Mouse (Mus musculus): ENCODE results near the gene Slc15a5.

The Slc15a5 gene

DNA sequence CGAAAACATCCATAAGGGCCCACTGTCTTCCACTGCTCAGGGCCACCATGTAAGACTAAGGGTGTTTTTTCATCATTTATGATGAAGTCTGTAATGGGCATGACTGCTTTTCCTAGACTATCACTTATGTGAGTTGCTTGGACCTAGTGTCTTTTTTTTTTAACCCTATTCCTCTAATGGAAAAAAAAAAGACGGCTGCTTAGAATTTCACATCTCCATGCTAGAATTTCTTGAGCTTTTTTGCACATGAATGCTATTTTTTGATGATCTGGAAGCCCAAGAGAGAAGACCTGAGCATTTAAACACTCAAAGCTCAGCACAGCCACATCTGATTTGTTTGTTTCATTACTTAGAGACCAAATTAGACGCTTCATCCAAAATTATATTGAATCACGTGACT lies at the start of gene Slc15a5:
Gene Slc15a5 (minus strand): TSS at position 101 of the 400 bp plus-strand sequence.
- no peak for DNase-seq (ENCODE audit: low spot score in 2 of 2)

DNA sequence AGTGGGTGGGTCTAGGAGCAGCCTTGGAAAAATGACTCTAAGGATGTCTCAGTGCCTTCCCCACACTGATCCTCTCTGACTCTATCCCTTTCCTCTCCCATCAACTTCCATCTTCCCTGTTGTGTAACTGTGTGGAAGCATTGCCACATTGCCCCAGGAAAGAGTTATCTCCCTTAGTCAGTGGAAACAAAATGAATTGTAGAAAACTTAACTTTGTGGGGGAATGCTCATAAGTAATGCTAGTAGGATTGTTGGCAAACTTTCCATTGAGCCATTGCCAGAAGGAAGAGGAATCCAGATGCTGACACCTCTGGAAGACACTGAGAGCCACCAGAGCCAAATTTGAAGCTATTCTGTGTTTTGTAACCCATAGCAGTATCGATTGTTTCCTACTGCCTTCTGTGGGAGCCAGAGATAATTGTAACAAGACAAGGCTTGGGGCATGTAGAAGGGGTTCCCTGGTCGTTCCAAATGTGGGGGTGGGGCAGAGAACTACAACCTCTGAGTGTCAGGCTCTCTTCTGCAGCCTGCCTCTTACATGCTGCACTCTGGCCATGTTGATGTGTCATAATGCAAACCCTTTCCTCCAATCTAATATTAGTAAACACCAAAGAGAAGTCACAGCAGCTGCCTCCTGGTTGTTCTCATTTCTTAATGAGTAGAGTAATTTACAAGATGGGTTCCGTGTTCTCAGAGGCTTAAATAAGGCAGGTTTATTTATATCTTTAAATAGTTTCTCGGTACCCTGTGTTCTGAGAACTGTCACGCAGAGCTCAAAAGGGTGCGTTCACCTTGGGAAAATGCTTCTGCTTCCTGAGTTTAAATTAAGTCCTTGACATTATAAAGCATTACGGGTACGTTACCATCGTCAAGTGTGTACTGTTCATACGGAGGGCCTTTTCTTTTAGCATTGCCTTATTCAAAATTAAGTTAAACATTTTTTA lies 48.9 kb upstream of the Slc15a5 start:
- peak in 1 of 2 experiments; percentile 6 for DNase-seq (ENCODE audit: low spot score in 2 of 2)

DNA sequence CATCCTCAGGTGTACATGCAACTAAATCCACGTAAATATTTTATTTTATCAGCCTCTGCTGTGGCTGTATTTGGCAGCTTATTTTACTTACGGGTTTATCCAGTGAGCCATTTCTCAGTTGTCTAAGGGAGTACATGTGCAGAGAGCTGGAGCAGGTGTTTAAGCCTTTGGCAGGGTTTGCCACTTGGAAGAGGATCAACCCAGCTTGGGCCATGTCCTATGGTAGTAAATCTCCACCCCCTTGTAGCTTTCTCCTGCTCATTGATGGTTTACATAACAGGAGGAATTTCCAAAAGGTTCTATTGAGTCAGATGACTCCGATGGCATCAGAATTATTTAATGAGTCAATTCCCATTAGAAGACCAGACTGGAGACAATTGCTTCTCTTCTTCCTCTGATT lies 37.8 kb upstream of the Slc15a5 start:
- DNase-seq (ENCODE audit: low spot score in 2 of 2), result peak in 1 of 2 experiments; percentile 30

DNA sequence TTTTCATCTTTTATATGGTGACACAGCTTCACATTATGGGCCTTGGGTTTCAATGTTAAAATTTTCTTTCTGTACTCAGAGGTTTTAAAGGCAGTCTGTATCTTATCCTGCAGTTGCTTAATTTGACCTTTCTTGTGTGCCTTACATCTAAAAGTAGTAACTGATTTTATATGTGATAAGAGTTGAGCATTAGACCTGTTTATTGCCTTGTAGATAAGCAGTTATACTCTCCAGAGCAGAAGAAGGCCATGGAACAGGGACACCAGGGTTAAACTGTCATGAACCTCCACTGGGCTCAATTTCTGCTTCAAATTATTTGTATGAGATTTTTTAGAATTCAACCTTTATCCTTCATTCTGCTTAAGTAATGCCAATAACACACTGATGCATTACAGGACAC lies 24.8 kb upstream of the Slc15a5 start:
- no peak for DNase-seq (ENCODE audit: low spot score in 2 of 2)

DNA sequence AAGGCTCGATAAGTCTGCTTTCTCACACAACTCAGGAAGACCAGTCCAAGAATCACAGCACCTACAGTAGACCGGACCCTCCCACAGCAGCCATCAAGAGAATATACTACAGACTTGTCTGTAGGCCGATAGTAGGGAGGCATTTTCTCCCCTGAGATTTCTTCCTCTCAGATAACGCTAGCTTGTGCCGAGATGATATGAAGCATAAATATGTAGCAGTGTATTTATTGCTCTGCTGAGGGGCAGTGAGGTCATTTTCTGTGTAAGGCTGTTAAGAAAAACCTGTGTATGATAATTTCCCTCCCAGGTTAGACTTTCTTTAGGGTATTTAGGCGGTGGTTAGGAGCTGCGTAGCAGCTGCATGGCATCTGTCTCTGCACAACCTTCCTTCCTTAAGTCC lies 23.2 kb upstream of the Slc15a5 start:
- DNase-seq (ENCODE audit: low spot score in 2 of 2), result no peak

DNA sequence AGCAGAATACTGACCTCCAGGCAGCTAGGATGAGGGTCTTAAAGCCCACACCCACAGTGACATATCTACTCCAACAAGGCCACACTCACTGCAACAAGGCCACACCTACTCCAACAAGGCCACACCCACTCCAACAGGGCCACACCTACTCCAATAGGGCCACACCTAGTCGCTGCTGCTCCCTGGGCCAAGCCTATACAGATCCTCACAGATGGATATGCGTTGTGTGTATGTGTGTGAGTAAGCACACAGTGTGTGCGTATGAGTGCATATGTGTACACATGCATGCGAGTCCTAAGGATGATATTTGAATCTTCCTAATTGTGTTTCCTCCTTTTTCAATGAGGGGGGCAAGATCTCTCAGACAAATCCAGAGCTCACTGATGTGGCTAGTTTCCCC lies 22.1 kb upstream of the Slc15a5 start:
- DNase-seq (ENCODE audit: low spot score in 2 of 2), result no peak

DNA sequence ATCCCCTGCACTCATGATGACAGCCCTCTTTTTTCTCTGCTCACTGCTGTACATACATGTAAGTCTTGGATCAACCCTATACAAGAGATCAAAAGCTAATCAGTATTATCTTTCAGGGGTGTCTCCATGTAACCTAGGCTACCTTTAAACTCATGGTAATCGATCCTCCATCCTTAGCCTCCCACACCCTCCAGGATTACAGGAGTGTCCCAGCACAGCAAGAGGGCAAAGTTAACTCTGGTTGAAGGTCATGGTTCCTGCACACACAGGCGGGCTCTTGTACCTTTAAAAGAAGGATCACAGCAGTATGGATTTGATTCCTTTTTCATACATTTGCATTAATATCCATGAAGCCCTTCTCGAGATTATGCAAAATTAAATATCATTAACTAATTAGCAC lies 19.9 kb upstream of the Slc15a5 start:
- DNase-seq (ENCODE audit: low spot score in 2 of 2), result no peak

DNA sequence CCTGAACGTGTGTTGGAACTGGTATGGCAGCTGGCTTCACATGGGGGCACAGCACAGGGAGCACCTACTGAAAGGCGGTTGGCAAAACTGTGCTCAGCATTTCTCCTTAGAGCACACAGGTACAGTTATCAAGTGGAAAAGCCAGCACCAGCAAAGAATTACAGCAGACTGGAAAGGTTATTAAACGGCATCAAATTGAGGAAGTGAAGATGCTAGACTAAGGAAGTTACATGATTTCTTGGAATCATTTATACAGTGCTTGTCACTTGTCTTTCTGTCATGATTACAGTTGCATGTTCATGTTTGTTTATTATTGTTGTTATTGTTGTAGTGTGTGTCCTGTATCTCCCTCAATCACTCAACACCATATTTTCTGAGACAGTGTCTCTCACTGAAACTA lies 15.3 kb upstream of the Slc15a5 start:
- no peak for DNase-seq (ENCODE audit: low spot score in 2 of 2)

DNA sequence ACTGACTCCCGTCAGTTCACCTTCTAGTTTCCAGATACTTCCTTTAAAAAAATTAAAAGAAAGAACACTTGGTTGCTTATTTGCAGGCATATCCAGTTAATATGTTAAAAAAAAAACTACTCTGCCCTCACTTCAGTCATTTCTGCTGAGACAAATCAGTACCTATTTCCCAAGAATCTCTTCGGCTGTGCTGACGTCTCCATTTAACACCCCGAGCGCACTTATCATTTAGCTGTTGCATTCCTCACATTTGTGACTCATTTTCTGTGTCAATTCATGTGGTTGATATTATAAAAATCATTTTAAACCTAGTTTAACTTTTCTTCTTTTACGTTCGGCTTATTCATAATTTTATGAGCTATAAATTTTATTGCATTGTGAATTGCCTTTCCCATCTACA lies 12.7 kb upstream of the Slc15a5 start:
- DNase-seq (ENCODE audit: low spot score in 2 of 2), result no peak

DNA sequence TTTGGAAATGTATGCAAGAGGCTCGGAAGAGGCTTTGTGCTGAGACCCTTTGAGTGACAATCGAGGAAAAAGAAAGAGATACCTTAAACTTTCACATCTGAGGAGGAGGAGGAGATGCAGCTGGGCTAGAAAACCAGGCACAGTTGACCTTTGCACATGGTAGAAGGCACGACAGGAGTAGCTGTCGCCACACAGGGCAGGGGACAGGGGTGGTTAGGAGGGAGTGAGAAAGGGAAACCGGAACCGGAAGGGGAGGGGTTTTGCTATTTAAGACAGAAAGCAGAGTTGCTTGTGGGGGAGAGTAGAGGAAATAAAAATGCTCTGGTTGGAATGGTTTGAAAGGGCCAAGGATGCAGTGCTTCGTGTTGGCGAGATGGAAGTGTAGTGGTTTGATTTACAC lies 9.4 kb upstream of the Slc15a5 start:
- DNase-seq (ENCODE audit: low spot score in 2 of 2), result no peak

DNA sequence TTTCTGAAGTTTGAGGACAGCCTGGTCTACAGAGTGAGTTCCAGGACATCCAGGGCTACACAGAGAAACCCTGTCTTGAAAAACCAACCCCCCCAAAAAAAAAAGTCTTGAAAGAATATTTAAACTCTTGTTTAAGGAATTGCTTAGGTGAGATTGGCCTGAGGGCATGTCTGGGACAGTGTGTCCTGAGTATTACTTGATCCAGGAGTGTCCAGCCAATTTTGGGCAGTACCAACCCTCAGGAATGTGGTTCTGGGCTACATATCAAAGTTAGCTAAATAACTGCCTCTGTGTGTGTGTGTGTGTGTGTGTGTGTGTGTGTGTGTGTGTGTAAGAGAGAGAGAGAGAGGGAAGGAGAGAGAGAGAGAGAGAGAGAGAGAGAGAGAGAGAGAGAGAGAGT lies 6.7 kb upstream of the Slc15a5 start:
- peak in 1 of 2 experiments; percentile 14 for DNase-seq (ENCODE audit: low spot score in 2 of 2)

DNA sequence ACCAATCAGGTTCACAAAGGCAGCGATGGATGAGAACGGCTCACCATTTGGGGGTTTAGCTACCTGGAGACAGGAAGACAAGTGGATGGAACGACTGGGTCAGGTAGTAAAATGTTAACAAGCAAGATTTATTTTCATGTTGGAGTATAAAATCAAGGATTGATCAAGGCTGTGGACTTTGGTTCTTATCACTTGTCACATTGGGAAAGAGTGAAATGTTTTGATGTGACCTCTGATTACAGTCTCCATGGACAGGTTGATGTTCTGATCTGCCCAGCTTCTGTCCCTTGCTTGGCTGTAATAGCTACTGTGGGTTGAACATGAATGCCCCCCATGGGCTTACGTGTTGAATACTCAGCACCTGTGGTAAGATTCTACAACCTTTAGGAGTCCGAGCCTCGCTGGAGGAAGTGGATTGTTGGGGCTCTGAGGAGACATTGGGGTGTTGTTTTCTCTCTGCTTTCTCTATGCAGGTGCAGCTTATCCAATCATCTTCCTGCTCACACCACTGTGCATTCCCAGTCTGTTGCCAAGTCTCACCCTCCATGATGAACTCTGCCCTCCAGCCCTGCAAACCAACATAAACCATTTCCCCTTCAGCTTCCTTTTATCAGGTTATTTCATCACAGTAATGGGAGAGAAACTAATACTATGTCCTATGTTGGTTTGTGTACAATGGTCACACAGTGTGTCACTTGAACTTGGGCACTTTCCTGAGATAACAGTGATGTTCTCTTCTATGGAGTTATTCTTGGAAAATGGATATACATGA lies 1.2 kb upstream of the Slc15a5 start:
- no peak for DNase-seq (ENCODE audit: low spot score in 2 of 2)

DNA sequence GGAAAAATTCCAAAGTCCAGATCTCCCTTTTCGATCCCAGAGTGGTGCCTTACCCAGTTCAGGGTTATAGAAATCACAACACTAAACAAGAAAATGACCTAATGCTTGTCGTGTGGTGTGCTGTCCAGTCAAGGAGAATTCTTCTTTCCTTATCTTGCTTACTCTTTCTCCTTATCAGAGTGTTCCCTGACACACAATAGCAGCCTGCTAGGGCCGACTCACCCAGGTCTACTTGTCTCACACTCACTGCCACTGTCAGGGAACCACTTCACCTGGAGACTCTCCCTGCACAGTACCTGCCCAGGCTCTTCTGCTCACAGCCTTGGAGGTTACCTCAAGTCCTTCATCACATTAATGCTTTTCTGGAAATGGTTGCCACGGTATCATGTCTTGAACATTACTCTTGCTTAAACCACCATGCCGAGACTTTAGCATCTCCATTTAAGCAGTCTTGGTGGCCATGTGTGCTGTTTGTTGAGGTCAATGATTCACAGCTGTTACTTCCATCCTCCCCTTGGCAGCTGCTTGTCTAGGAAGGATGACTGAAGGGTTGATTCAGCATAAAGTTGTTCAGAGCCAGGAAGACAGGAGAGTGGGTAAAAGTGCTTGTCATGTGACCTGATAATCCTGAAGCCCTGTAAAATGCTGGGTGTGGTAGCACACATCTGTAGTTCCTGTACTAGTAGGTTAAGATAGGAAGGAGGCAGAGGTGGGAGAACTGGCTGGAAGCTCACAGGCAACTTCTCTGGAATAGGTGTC lies 1.9 kb downstream of the Slc15a5 start:
- DNase-seq (ENCODE audit: low spot score in 2 of 2), result no peak

DNA sequence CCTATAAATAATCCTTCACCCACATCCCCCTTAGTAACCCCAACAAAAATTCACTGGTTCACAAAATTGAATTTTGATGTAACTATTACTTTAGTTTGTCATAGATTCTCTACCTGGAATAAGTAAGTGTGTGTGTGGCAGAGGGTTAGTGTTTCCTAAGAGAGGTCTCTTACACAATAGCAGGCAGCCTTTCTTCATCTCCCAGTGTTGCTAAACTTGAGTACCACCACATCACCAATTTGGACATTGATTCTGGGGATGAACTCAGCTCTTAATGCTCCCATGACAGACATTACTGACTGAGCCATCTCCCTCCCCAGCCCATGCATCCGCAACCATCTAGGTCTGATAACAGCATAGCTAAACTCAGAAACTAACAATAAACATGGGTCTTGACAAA lies 4.0 kb downstream of the Slc15a5 start:
- DNase-seq (ENCODE audit: low spot score in 2 of 2), result no peak

DNA sequence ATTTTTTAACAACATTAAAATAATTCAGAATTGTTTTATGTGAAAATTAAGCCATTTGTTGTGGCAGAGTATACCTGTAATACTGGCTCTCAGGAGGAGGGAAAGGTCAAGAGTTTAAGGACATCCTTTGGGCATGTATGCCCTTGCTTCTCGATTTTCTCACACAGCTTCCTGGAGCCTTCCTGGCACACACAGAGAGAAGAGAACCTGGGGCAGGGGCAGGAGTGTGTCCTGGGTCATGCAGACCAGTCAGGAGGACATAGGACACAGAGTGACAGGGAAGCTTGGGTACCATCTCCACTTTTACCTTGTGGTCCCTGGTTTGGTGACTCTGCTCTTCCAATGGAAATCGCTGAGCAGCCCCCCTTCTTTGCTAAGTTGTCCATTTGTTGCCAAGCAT lies 6.2 kb downstream of the Slc15a5 start:
- no peak for DNase-seq (ENCODE audit: low spot score in 2 of 2)

DNA sequence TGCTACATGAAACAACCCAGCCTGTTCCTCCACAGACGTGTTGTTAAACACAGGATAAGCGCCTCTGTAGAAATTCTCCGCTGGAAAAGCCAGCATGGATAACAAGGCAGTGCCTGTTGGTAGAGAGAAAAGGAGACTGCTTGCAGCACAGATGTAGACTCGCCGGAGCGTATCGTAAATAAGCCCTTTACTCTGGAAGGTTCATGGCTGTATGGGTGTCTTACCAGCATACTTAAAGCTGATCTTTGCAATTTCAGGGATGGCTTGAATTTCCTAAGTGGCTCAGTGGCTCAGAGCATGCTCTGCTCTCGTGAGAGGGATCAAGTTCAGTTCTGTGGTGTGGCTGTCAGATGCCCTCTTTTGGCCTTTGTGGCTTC lies 6.8 kb downstream of the Slc15a5 start:
- no peak for DNase-seq (ENCODE audit: low spot score in 2 of 2)

DNA sequence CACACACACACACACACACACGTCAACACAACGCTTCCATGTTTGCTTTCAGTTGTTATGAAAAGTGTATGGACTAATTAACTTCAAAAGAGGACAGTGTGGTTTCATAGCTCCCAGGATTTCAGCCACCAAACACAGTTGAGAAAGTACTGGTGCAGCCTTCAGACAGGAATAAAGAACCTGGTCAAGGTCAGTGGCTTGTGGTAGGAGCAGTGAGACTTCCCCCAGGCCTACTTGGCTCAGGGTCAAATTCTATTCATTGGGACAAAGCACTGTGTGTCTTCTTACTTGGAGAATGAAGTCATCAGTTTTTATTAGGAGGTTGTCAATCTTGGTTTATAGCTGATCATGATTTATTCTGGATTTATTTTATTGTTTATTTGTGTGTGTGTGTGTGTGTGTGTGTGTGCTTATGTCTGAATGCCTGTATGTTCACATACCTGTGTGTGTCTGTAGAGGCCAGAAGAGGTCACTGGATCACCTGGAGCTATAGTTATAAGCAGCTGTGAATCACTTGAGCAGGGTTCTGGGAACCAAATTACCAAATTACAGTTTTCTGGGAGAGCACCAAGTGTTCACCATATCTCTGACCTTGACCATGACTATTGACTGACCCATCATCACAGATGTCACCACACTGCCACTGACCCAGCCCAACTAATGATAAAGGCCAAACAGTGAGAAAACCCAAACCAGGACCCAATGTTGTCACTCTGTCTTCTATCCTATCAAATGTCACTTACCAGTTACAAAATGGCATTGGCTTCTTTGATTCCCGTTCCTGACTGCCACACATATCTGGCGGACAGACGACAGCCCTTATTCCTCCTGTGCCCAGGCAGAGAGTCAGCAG lies 7.4 kb downstream of the Slc15a5 start:
- DNase-seq (ENCODE audit: low spot score in 2 of 2), result no peak

DNA sequence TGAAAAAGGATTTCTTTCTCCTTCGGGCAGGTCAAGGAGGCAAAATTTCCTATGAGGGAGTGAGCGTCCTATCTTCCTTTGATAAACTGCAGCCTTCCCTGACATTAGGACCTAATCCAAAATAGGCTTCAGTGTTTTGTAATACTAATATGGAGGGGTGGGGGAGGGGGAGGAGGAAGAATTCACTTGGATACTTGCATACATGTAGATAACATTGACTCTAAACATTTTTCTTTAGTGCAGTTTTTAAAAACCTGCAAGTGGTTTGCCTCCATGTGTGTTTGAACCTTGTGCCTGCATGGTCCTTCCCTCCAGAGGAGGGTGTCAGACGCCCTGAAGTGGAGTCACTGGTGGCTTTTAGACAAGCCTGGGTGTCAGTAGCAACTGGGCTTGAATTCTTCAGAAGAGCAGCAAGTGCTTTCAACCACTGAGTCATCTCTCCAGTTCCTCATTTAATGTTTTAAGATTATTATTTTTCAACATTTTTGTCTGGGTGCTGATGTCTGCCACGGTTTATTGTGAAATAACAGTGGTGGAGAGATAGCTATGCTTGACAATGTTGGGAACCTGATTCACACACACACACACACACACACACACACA lies 8.1 kb downstream of the Slc15a5 start:
- no peak for DNase-seq (ENCODE audit: low spot score in 2 of 2)

DNA sequence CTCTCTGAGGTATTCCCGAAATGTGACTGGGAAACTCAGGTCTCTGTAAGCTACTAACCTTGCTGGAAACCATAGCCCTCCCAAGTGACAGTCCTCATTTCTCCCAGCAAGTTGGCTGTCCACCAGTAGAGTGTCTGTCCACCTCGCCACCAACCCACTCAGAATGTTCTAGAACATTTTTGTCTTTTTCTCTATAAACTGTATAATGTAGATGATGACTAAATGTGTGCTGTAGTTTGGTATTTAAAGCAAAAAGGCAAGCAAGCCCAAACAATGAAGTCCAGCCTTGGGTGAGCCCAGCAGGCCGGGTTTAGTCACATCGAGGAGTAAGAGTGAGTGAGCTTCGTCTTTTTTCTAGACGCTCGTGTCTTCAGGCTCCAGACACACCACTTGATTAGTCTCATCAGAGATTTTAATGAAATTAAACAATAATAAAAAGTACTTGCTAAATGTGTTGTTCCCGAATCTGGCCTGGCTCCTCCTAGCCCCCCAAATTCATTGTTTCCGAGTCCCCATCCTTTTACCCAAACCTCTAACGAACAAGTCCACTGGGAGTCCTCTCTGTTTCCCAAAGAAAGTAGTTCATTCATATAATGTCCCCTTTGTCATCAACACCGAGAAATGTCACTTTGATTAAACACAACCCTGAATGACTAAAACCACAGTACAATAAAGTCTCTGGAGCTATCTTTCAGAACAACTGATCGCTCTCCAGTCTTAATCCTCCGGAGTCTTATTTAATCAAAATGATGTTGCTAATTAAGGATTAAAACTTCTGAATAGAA lies 8.8 kb downstream of the Slc15a5 start:
- no peak for DNase-seq (ENCODE audit: low spot score in 2 of 2)

DNA sequence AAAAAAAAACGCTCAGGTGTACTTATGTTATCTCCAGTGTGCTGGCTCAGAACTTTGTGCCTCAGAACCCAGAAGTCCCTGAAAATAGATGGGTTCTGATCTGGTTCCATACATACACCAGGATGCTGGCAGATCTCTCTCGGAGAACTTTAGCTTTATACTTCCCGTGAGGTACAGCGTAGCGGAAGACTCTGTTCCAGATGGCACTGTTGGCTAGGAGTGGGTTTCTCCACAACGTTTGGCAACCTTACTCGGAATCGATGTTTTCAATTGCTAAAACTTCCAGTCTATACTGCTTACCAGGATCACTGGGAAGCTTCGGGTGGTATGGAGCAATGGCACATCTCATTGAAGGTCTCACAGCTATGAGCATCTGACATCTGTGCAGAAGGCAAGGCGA lies 9.8 kb downstream of the Slc15a5 start:
- no peak for DNase-seq (ENCODE audit: low spot score in 2 of 2)
